Mouse (Mus musculus): ENCODE data around the gene Tmem62.

GRCm38 (mm10) chr2:120977926-120978692, 1.3 kb downstream of the Tmem62 start:
- TF ChIP-seq CTCF (IDR thresholded peaks at IDR 0.05; ENCODE audit: borderline replicate concordance, insufficient read depth, low read length): no peak
- TF ChIP-seq POLR2A (IDR thresholded peaks at IDR 0.05; ENCODE audit: low read depth, low read length): no peak
